Mouse (Mus musculus) testis, adult 2 months (tissue): Measurements from ENCODE around the gene Zdhhc11. TPM values are rescaled to one million over a fixed set of nuclear protein-coding genes. Genes with fewer than 3 reads are reported as not detected.

Experiments
- H3K27ac ChIP-seq: fragments of 200-500 bp; 2 replicates; pipeline ENCODE4 v1.5.1; 2012; ENCODE audit warnings: low read depth, low read length; ENCODE audit not compliant: control insufficient read depth, insufficient read depth
- H3K27me3 ChIP-seq: fragments of 200-500 bp; 2 replicates; pipeline ENCODE4 v1.6.1; 2012; ENCODE audit warnings: mild to moderate bottlenecking, low read length, moderate library complexity; ENCODE audit not compliant: control insufficient read depth, insufficient read depth
- H3K36me3 ChIP-seq: fragments of 200-500 bp; 2 replicates; pipeline ENCODE4 v1.6.1; 2012; ENCODE audit warnings: mild to moderate bottlenecking, low read length; ENCODE audit not compliant: control insufficient read depth, insufficient read depth
- H3K4me1 ChIP-seq: fragments of 200-500 bp; 2 replicates; pipeline ENCODE4 v1.6.1; 2012; ENCODE audit warnings: low read length; ENCODE audit not compliant: control insufficient read depth, insufficient read depth
- H3K4me3 ChIP-seq: fragments of 200-500 bp; 2 replicates; pipeline ENCODE4 v1.5.1; 2012; ENCODE audit warnings: low read depth, mild to moderate bottlenecking, low read length, moderate library complexity, mixed read lengths; ENCODE audit not compliant: control insufficient read depth
- CTCF ChIP-seq: fragments of 200-500 bp; IDR thresholded peaks from 2 replicates; pipeline ENCODE4 v1.5.1; 2012; ENCODE audit warnings: low read depth, mild to moderate bottlenecking, inconsistent platforms, low read length, moderate library complexity; ENCODE audit not compliant: control insufficient read depth, insufficient read depth, insufficient replicate concordance
- POLR2A ChIP-seq: fragments of 200-500 bp; IDR thresholded peaks from 2 replicates; pipeline ENCODE4 v1.6.1; 2012; ENCODE audit warnings: low read depth, mild to moderate bottlenecking, inconsistent platforms, low read length, moderate library complexity; ENCODE audit not compliant: control insufficient read depth
- polyA plus RNA-seq: library from polyadenylated mRNA; depleted of rRNA; stranded (reverse); fragments of >200 nt; gene quantifications from 2 replicates; pipeline ENCODE4 v1.2.3, GENCODE M21; 2012; rRNA removed

The Zdhhc11 gene
- polyA plus RNA-seq = 40.2 and 44.3 TPM in 2 replicates

DNA sequence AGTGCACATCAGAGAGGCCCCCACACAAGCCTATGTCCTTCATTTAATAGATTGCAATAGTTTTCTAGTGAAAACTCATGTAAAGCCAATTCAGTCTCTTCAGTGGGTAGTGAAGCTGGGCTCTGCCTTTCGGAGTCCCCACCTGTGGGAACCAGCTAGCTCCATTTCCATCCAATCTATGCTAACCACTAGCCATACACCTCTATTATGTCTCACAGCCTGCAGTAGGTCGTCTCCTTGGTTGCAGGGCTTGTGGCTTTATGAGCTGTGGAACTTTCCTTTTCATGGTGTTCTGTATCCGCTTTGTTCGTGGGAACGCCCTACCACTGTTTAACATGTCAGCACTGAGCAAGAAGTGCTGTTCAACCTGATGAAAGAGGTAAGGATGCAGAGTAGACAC is at the start of gene Zdhhc11:
Gene Zdhhc11 (plus strand): TSS at position 301 of the 400 bp plus-strand sequence.
- Histone ChIP-seq H3K27me3 (no peaks in the 10 kb centered on the region), H3K27ac (peak within 1 kb of the TSS; percentile 31; the same call in 1 of the 2 replicates), H3K36me3 (no peaks in the 10 kb centered on the region; the same call in 1 of the 2 replicates), H3K4me1 (no peaks in the 10 kb centered on the region), H3K4me3 (peak within 1 kb of the TSS; percentile 88)
- TF ChIP-seq POLR2A = no peak
- no peak for TF ChIP-seq CTCF

GRCm38 (mm10) chr13:73932201-73932600 is 31.4 kb upstream of the Zdhhc11 start:
- no peak for TF ChIP-seq CTCF
- no peak for TF ChIP-seq POLR2A
- Histone ChIP-seq H3K4me3 (no peak overlapping the region), H3K27me3 (no peaks in the 10 kb centered on the region), H3K27ac (no peak overlapping the region), H3K4me1 (no peaks in the 10 kb centered on the region; the same call in 1 of the 2 replicates), H3K36me3 (no peaks in the 10 kb centered on the region; the same call in 1 of the 2 replicates)

DNA sequence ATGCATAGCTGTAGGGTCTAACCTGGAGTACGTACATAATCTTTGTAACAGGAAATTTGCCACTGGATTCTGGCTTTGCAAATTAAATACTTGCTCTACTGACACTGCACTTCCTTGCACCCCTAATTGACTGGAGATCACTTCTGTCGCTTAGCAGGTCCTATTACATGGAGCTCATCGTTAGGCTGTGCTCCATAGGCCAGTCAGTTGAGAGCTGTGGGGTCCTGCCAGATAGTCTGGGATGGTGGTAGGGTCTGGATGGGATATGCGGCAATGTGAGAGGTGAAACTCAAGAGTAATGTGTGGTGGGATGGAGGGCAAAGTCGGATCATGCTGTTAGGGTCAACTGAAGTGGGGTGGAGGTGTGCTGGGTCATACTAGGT is 26.7 kb upstream of the Zdhhc11 start:
- no peaks in the 10 kb centered on the region for H3K27me3 ChIP-seq
- peak overlapping the region; percentile 98 for H3K4me3 ChIP-seq
- no peak for TF ChIP-seq CTCF
- TF ChIP-seq POLR2A = no peak
- H3K27ac ChIP-seq = peak overlapping the region; percentile 22; the same call in 1 of the 2 replicates
- H3K36me3 ChIP-seq = no peaks in the 10 kb centered on the region; the same call in none of the 2 replicates
- H3K4me1 ChIP-seq = peaks cover 7% of the 10 kb centered on the region

DNA sequence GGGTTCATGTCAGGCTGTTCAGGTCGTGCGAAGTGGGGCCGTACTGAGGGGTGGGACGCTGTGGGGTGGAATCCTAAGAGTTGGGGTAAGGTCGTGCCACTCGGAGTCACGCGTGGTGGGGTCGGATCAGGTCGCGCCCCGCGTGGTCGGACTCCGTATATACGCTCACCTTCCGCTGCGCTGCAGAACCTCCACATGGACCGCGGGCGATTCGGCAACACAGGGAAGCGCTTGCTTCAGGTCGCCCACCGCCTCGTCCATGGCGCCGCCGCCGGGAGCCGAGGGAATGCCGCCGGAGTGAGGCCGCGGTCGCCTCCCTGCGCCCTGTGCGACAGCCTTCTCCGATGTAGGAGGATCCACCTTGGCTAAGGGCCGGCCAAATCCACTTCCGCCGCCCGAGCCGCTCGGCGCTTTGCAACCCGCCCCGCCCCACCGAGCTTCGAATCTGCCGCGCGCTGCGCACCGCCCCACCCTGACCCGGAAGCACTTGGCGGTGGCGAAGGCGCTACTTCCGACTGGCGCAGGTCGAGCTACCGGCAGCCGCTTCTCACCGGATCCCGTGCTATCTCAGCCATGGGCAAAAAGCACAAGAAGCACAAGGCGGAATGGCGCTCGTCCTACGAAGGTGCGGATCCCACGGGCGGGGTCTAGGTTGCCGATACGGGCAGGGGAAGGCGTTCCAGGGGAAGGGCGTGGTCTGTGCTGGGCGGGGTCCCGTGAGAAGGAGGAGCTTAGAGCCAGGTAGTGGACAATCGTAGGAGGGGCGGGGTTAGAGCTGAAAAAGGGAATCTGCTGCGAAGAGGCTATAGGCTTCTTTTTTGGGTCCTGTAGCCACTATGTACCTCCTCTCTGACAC is 26.1 kb upstream of the Zdhhc11 start, which contains the start of the genes Trip13 and Brd9:
Gene Trip13 (minus strand): TSS at position 464 of the 856 bp plus-strand sequence.
Gene Brd9 (plus strand): TSS at position 491 of the 856 bp plus-strand sequence.
- Histone ChIP-seq H3K36me3 (peaks cover 1% of the 10 kb centered on the region), H3K27me3 (no peaks in the 10 kb centered on the region), H3K4me1 (peaks cover 7% of the 10 kb centered on the region), H3K27ac (peak within 1 kb of the TSS; percentile 95), H3K4me3 (peak within 1 kb of the TSS; percentile 98)
- TF ChIP-seq POLR2A (peak; percentile 77), CTCF (no peak)

DNA sequence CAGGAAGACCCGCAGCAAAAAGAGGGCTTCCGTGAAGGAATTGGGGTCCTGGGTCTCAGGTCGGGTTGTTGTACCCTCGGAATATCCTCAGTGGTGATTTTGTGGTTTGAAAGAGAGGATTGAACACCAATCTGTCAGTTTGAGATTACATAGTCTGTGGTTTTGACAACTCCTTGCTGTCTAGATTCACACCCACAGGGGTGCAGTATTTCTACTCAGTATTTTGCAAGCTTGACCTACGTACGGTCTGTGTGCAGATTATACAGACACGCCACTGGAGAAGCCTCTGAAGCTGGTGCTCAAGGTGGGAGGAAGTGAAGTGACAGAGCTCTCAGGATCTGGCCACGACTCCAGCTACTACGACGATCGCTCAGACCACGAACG is 25.5 kb upstream of the Zdhhc11 start:
- Histone ChIP-seq H3K27me3 (no peaks in the 10 kb centered on the region), H3K4me1 (peaks cover 7% of the 10 kb centered on the region), H3K4me3 (peak overlapping the region; percentile 98), H3K27ac (peak overlapping the region; percentile 95), H3K36me3 (peaks cover 1% of the 10 kb centered on the region)
- no peak for TF ChIP-seq POLR2A
- TF ChIP-seq CTCF = no peak

- peak overlapping the region; percentile 98 for H3K4me3 ChIP-seq
- H3K36me3 ChIP-seq = peaks cover 1% of the 10 kb centered on the region
- TF ChIP-seq CTCF (no peak), POLR2A (no peak)
- H3K4me1 ChIP-seq = peaks cover 7% of the 10 kb centered on the region
- H3K27me3 ChIP-seq = no peaks in the 10 kb centered on the region
- no peak overlapping the region for H3K27ac ChIP-seq
These were observed 24.6 kb upstream of the Zdhhc11 start for GRCm38 (mm10) chr13:73939101-73939500.

DNA sequence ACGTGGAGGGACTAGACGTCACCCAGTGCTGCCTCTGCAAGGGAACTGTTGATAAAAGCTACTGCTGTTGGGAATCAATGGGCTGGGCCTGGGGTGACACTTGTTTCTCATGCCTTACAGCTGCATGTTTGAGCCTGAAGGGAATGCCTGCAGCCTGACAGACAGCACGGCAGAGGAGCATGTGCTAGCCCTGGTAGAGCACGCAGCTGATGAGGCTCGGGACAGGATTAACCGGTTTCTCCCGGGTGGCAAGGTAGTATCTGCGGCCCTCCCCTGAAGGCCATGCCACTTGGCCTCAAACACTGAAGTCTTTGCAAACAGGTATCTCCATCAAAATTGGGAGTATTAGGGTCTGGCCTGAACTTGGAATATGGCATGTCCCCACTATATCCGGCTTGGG is 19.0 kb upstream of the Zdhhc11 start:
- TF ChIP-seq POLR2A (no peak), CTCF (no peak)

More for the DNA sequence above, 19.0 kb upstream of the Zdhhc11 start:
- peaks cover 1% of the 10 kb centered on the region for H3K36me3 ChIP-seq
- no peaks in the 10 kb centered on the region for H3K27me3 ChIP-seq
- no peak overlapping the region for H3K27ac ChIP-seq
- H3K4me1 ChIP-seq = no peaks in the 10 kb centered on the region
- H3K4me3 ChIP-seq = no peak overlapping the region
